Mouse (Mus musculus): ENCODE results near the gene Fgf13. TPM values are rescaled to one million over a fixed set of nuclear protein-coding genes. Genes with fewer than 3 reads are reported as not detected.

Fgf13 gene
- polyA plus RNA-seq, 1 experiment from 2014 or later, result 51.1 TPM

- Histone ChIP-seq H3K4me1 (ENCODE audit: control insufficient read depth, insufficient read depth, low read length) (no peaks in the 10 kb centered on the region), H3K27me3 (ENCODE audit: control insufficient read depth, insufficient read depth, low read length) (no peaks in the 10 kb centered on the region), H3K9ac (ENCODE audit: low read length) (no peak overlapping the region), H3K36me3 (ENCODE audit: control insufficient read depth, insufficient read depth, low read length) (no peaks in the 10 kb centered on the region), H3K27ac (ENCODE audit: low read depth, low read length) (no peak overlapping the region), H3K9me3 (ENCODE audit: control insufficient read depth, low read length) (no peaks in the 10 kb centered on the region), H3K4me2 (ENCODE audit: low read depth) (no peak overlapping the region), H3K4me3 (ENCODE audit: low read depth, low read length) (no peak overlapping the region)
- 56% methylated on average over 2 of the region's 2 CpGs for WGBS
- no peak for ATAC-seq (ENCODE audit: insufficient read depth, low FRiP score, low TSS enrichment)
- DNase-seq (ENCODE audit: low spot score), result no peak
Observed at GRCm38 (mm10) chrX:59240683-59241459, 327.0 kb downstream of the Fgf13 start.

DNA sequence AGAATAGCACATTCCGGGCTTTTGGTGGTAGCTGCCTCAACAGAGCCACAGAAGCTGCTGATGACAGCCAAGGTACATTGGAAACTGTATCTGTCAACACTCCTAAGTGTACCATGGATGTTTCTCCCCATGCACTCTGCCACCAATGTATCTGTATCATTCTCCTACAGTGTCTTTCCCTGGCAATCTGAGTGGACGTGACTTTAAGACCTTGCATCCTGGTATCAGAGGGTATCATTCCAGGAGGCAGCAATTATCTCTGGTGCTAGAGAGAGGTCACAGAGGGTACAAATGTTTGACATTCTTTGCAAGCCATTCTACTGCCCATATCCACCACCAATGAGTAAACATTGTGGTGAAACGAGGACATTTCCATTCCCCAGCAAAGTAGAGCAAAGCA, 347.2 kb downstream of the Fgf13 start:
- H3K9ac ChIP-seq (ENCODE audit: low read length), result no peak overlapping the region
- no peaks in the 10 kb centered on the region for H3K4me1 ChIP-seq (ENCODE audit: control insufficient read depth, insufficient read depth, low read length)
- H3K27ac ChIP-seq (ENCODE audit: low read depth, low read length), result no peak overlapping the region
- no peak for ATAC-seq (ENCODE audit: insufficient read depth, low FRiP score, low TSS enrichment)
- H3K27me3 ChIP-seq (ENCODE audit: control insufficient read depth, insufficient read depth, low read length), result no peaks in the 10 kb centered on the region
- H3K4me3 ChIP-seq (ENCODE audit: low read depth, low read length), result no peak overlapping the region
- H3K9me3 ChIP-seq (ENCODE audit: control insufficient read depth, low read length), result no peaks in the 10 kb centered on the region
- H3K4me2 ChIP-seq (ENCODE audit: low read depth), result no peak overlapping the region
- DNase-seq (ENCODE audit: low spot score), result no peak
- 71% methylated on average over 3 of the region's 3 CpGs for WGBS
- H3K36me3 ChIP-seq (ENCODE audit: control insufficient read depth, insufficient read depth, low read length), result no peaks in the 10 kb centered on the region

DNA sequence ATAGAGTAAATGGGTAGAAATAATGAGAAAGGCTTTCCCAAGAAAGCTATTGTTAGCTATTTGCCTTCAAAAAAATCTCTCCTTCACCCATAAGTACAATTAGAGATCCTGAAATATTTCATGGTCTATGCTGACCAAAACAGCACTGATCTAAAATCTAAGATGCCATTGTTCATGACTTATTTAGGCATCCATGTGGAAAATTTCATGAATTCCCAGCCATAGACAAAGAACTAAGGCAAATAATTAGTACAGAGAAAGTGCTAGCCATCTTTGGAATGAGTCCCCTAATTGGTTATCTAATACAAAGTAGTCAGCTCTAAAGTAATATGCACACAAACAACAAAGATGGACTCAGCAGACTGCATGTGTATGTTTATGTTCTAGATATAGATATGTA, 366.7 kb downstream of the Fgf13 start:
- Histone ChIP-seq H3K27me3 (ENCODE audit: control insufficient read depth, insufficient read depth, low read length) (no peaks in the 10 kb centered on the region), H3K4me2 (ENCODE audit: low read depth) (no peak overlapping the region), H3K27ac (ENCODE audit: low read depth, low read length) (no peak overlapping the region), H3K9me3 (ENCODE audit: control insufficient read depth, low read length) (no peaks in the 10 kb centered on the region), H3K9ac (ENCODE audit: low read length) (no peak overlapping the region), H3K4me1 (ENCODE audit: control insufficient read depth, insufficient read depth, low read length) (no peaks in the 10 kb centered on the region), H3K36me3 (ENCODE audit: control insufficient read depth, insufficient read depth, low read length) (no peaks in the 10 kb centered on the region), H3K4me3 (ENCODE audit: low read depth, low read length) (no peak overlapping the region)
- DNase-seq (ENCODE audit: low spot score), result no peak
- no peak for ATAC-seq (ENCODE audit: insufficient read depth, low FRiP score, low TSS enrichment)

- Histone ChIP-seq H3K27ac (ENCODE audit: low read depth, low read length) (no peak overlapping the region), H3K27me3 (ENCODE audit: control insufficient read depth, insufficient read depth, low read length) (no peaks in the 10 kb centered on the region), H3K9ac (ENCODE audit: low read length) (no peak overlapping the region), H3K4me1 (ENCODE audit: control insufficient read depth, insufficient read depth, low read length) (no peaks in the 10 kb centered on the region), H3K36me3 (ENCODE audit: control insufficient read depth, insufficient read depth, low read length) (no peaks in the 10 kb centered on the region), H3K4me3 (ENCODE audit: low read depth, low read length) (no peak overlapping the region), H3K4me2 (ENCODE audit: low read depth) (no peak overlapping the region), H3K9me3 (ENCODE audit: control insufficient read depth, low read length) (no peaks in the 10 kb centered on the region)
- DNase-seq (ENCODE audit: low spot score), result no peak
- 83% methylated on average over 4 of the region's 4 CpGs for WGBS
- ATAC-seq (ENCODE audit: insufficient read depth, low FRiP score, low TSS enrichment), result no peak
Observed at GRCm38 (mm10) chrX:59194149-59194548, 373.7 kb downstream of the Fgf13 start.

GRCm38 (mm10) chrX:59186922-59187321, 380.9 kb downstream of the Fgf13 start:
- Histone ChIP-seq H3K27me3 (ENCODE audit: control insufficient read depth, insufficient read depth, low read length) (no peaks in the 10 kb centered on the region), H3K9me3 (ENCODE audit: control insufficient read depth, low read length) (no peaks in the 10 kb centered on the region), H3K36me3 (ENCODE audit: control insufficient read depth, insufficient read depth, low read length) (no peaks in the 10 kb centered on the region), H3K4me2 (ENCODE audit: low read depth) (no peak overlapping the region), H3K27ac (ENCODE audit: low read depth, low read length) (no peak overlapping the region), H3K9ac (ENCODE audit: low read length) (no peak overlapping the region), H3K4me1 (ENCODE audit: control insufficient read depth, insufficient read depth, low read length) (no peaks in the 10 kb centered on the region), H3K4me3 (ENCODE audit: low read depth, low read length) (no peak overlapping the region)
- DNase-seq (ENCODE audit: low spot score), result no peak
- no peak for ATAC-seq (ENCODE audit: insufficient read depth, low FRiP score, low TSS enrichment)
- WGBS, result 77% methylated on average over 4 of the region's 4 CpGs

GRCm38 (mm10) chrX:59182323-59182722, 385.5 kb downstream of the Fgf13 start:
- no peaks in the 10 kb centered on the region for H3K4me1 ChIP-seq (ENCODE audit: control insufficient read depth, insufficient read depth, low read length)
- ATAC-seq (ENCODE audit: insufficient read depth, low FRiP score, low TSS enrichment), result no peak
- 74% methylated on average over 4 of the region's 4 CpGs for WGBS

DNA sequence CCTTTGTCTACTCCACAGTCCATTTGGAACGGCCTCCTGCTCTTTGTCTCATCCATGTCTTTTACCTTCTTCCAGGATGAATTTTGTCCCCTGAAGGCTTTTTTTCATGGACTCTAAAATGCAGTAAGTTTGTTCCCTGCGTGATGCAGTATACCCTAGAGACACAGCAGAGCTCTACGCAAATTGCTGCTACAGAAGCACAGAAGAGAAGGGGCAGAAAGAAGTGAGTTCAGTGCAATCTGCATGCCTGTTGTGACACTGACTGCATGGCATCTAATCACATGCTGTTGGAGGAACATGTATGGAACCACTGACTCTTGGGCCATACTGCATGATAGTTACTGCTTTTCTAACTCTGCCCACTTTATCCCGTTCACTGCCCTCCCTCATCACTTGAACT, 388.2 kb downstream of the Fgf13 start:
- Histone ChIP-seq H3K36me3 (ENCODE audit: control insufficient read depth, insufficient read depth, low read length) (no peaks in the 10 kb centered on the region), H3K4me1 (ENCODE audit: control insufficient read depth, insufficient read depth, low read length) (no peaks in the 10 kb centered on the region), H3K9ac (ENCODE audit: low read length) (no peak overlapping the region), H3K9me3 (ENCODE audit: control insufficient read depth, low read length) (no peaks in the 10 kb centered on the region), H3K4me3 (ENCODE audit: low read depth, low read length) (no peak overlapping the region), H3K27me3 (ENCODE audit: control insufficient read depth, insufficient read depth, low read length) (no peaks in the 10 kb centered on the region), H3K27ac (ENCODE audit: low read depth, low read length) (no peak overlapping the region), H3K4me2 (ENCODE audit: low read depth) (no peak overlapping the region)
- no peak for DNase-seq (ENCODE audit: low spot score)
- WGBS, result 66% methylated on average over 4 of the region's 4 CpGs
- ATAC-seq (ENCODE audit: insufficient read depth, low FRiP score, low TSS enrichment), result no peak

More at GRCm38 (mm10) chrX:59182323-59182722, 385.5 kb downstream of the Fgf13 start:
- Histone ChIP-seq H3K9me3 (ENCODE audit: control insufficient read depth, low read length) (no peaks in the 10 kb centered on the region), H3K27ac (ENCODE audit: low read depth, low read length) (no peak overlapping the region), H3K27me3 (ENCODE audit: control insufficient read depth, insufficient read depth, low read length) (no peaks in the 10 kb centered on the region), H3K36me3 (ENCODE audit: control insufficient read depth, insufficient read depth, low read length) (no peaks in the 10 kb centered on the region), H3K9ac (ENCODE audit: low read length) (no peak overlapping the region), H3K4me2 (ENCODE audit: low read depth) (no peak overlapping the region), H3K4me3 (ENCODE audit: low read depth, low read length) (no peak overlapping the region)
- no peak for DNase-seq (ENCODE audit: low spot score)

DNA sequence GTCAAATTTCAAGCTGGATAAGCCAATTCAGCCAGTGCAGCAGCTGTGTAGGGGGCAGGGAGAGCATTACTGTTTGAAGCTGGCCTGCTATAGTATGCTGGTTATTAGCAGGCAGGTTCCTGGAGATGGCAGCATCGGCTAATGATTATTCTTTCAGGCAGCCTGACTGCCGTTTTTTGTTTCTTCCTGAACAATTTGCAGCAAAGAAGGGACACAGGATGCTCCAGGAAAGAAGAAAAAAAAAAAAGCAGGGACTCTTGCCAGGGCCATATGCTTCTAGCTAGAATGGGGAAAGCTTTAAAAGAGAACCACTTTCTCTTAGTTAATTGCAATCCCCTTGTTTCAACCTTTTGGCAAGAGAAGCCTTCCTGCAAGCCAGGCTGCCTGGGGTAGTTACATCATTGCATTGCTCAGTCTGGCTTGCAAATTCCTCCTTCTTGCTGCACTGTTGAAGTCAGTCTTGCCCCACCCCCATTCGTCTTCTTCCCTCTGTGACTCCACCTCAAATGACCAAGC, 388.7 kb downstream of the Fgf13 start:
- 18% methylated on average over 3 of the region's 3 CpGs for WGBS

DNA sequence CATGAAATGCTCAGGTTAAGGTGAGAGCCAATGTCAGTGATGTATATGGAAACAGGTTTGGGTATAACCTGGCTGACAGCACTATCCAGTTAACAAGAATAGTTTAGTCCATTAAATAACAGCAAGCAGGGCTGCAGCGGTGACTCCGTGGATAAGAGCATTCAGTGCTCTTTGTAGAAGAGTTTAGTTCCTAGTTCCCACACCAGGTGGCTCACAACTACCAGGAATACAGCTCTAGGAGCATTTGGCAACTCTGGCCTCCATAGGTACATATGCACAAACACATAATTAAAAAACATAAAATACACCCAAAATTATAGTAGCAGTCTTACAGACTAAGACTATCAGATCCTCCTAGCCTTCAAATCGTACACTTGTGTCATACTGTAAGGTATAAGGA, 390.2 kb downstream of the Fgf13 start:
- 70% methylated on average over 3 of the region's 3 CpGs for WGBS
- H3K36me3 ChIP-seq (ENCODE audit: control insufficient read depth, insufficient read depth, low read length), result no peaks in the 10 kb centered on the region
- H3K27me3 ChIP-seq (ENCODE audit: control insufficient read depth, insufficient read depth, low read length), result no peaks in the 10 kb centered on the region
- H3K4me1 ChIP-seq (ENCODE audit: control insufficient read depth, insufficient read depth, low read length), result no peaks in the 10 kb centered on the region
- ATAC-seq (ENCODE audit: insufficient read depth, low FRiP score, low TSS enrichment) (no peak), DNase-seq (ENCODE audit: low spot score) (no peak)
- H3K27ac ChIP-seq (ENCODE audit: low read depth, low read length), result no peak overlapping the region
- H3K4me2 ChIP-seq (ENCODE audit: low read depth), result no peak overlapping the region
- no peak overlapping the region for H3K4me3 ChIP-seq (ENCODE audit: low read depth, low read length)
- no peaks in the 10 kb centered on the region for H3K9me3 ChIP-seq (ENCODE audit: control insufficient read depth, low read length)
- H3K9ac ChIP-seq (ENCODE audit: low read length), result no peak overlapping the region

More for the DNA sequence above, 388.7 kb downstream of the Fgf13 start:
- H3K9ac ChIP-seq (ENCODE audit: low read length), result no peak overlapping the region
- DNase-seq (ENCODE audit: low spot score) (peak; percentile 53), ATAC-seq (ENCODE audit: insufficient read depth, low FRiP score, low TSS enrichment) (no peak)
- no peaks in the 10 kb centered on the region for H3K27me3 ChIP-seq (ENCODE audit: control insufficient read depth, insufficient read depth, low read length)
- H3K27ac ChIP-seq (ENCODE audit: low read depth, low read length), result no peak overlapping the region
- no peaks in the 10 kb centered on the region for H3K4me1 ChIP-seq (ENCODE audit: control insufficient read depth, insufficient read depth, low read length)
- no peaks in the 10 kb centered on the region for H3K36me3 ChIP-seq (ENCODE audit: control insufficient read depth, insufficient read depth, low read length)
- no peak overlapping the region for H3K4me3 ChIP-seq (ENCODE audit: low read depth, low read length)
- H3K9me3 ChIP-seq (ENCODE audit: control insufficient read depth, low read length), result no peaks in the 10 kb centered on the region
- H3K4me2 ChIP-seq (ENCODE audit: low read depth), result no peak overlapping the region

All from neural tube, embryonic 11.5 days (tissue).